Mouse (Mus musculus): ENCODE measurements around the gene Pola2.
A peak's percentile ranks its signal among the peaks of the same experiment; 100 is the strongest.

GRCm38 (mm10) chr19:5956685-5957084 lies 7.3 kb downstream of the Pola2 start:
- TF ChIP-seq CEBPB (IDR thresholded peaks at IDR 0.05; ENCODE audit: low read depth) (no peak), CTCF (IDR thresholded peaks at IDR 0.05; ENCODE audit: control insufficient read depth, insufficient read depth, insufficient read length) (peak; percentile 49), MAX (IDR thresholded peaks at IDR 0.05) (no peak), USF1 (IDR thresholded peaks at IDR 0.05; ENCODE audit: low read depth) (no peak), MYOG (IDR thresholded peaks at IDR 0.05; ENCODE audit: control insufficient read depth, extremely low read depth, insufficient read length) (no peak), FOSL1 (IDR thresholded peaks at IDR 0.05; ENCODE audit: insufficient read depth, low read length, poor library complexity, severe bottlenecking) (no peak)
